Mouse (Mus musculus): ENCODE measurements around the gene Slc7a15.

- TF ChIP-seq CTCF (conservative IDR thresholded peaks at IDR 0.05; ENCODE audit: low read length) (no peak), POU5F1 (IDR thresholded peaks at IDR 0.05; ENCODE audit: borderline replicate concordance, low read length) (no peak)
Measured at GRCm38 (mm10) chr12:8634306-8634705, 35.4 kb upstream of the Slc7a15 start.

Measured in E14TG2a.4 (cell line).